Mouse (Mus musculus): ENCODE measurements around the gene Xdh. TPM values are rescaled to one million over a fixed set of nuclear protein-coding genes. Genes with fewer than 3 reads are reported as not detected.
"Not testable (repeated sequence)": the region's sequence is repeated elsewhere in the genome, so short reads cannot be mapped to it uniquely, and the experiment has no call there.

The Xdh gene
- polyA plus RNA-seq, 1 experiment from 2014 or later, result 0.14 TPM

DNA sequence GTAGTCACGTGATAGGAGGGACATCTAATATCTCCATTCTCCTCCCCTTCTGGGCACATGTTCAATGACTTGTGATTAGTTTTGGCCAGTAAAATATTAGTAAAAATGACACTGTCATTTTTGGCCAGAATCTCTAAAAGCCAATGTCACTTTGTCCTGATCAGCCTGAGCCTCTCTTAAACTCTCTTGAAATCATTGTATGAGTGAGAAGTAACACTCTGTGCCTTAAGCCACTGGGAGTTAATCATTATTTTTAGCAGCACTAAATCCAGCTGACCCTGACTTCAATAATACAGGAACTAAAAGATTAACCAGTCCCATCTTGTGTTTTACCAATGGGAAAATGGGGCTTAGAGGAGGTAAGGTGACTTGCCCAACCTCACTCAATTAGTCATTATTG is 102.6 kb downstream of the Xdh start:
- H3K27ac ChIP-seq (ENCODE audit: low read depth, low read length), result no peak overlapping the region
- no peaks in the 10 kb centered on the region for H3K4me1 ChIP-seq (ENCODE audit: control insufficient read depth, insufficient read depth, low read length)
- H3K9me3 ChIP-seq (replicated peaks; ENCODE audit: control insufficient read depth, low read length), result no peaks in the 10 kb centered on the region
- H3K36me3 ChIP-seq (ENCODE audit: control insufficient read depth, insufficient read depth, low read length), result no peaks in the 10 kb centered on the region
- H3K27me3 ChIP-seq (replicated peaks; ENCODE audit: control insufficient read depth, insufficient read depth, low read length), result no peaks in the 10 kb centered on the region
- H3K9ac ChIP-seq (ENCODE audit: low read length), result no peak overlapping the region
- ATAC-seq (no peak), DNase-seq (ENCODE audit: low spot score) (no peak)
- 93% methylated on average over 1 of the region's 1 CpGs for whole genome bisulfite sequencing
- no peak overlapping the region for H3K4me3 ChIP-seq (ENCODE audit: low read depth, low read length)
- no peak overlapping the region for H3K4me2 ChIP-seq (ENCODE audit: low read length)

DNA sequence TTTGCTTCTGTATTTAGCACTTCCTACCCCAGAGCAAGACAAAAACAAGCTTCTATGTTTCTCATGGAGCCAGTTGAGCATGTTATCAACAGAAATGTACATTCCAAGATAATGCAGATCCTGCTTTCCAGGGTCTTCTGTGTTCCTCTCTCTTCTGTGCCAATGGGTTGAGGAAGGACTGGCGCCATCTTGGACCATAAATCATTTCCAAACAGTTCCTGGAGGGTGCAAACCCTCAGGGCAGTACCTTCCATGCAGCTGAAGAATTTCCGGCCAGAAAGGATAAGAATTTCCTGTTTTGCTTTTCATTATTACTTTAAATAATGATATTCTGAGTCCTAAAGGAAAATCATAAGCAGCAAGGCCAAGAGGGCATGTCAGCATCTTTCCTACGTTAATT is 104.4 kb downstream of the Xdh start:
- 84% methylated on average over 3 of the region's 3 CpGs for WGBS

DNA sequence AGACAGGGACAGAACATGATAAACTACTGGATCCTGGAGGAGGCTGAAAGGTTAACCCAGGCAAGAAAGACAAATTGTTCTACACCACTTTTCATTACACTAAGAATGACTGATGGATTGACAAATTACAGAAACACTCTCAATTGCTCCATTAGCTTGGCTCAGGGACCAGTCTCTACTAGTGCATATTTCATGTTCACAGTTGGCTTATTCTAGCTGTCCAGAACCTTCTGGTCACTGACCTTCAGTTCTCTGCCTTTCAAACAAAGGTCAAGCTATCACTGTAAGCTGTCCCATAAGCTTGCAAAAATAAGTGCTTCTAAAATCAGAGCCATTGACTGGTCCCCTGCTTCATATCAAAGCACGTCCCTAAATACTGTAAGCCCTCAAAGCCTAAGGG is 107.0 kb downstream of the Xdh start:
- Histone ChIP-seq H3K27me3 (replicated peaks; ENCODE audit: control insufficient read depth, insufficient read depth, low read length) (no peaks in the 10 kb centered on the region), H3K9ac (ENCODE audit: low read length) (no peak overlapping the region), H3K4me2 (ENCODE audit: low read length) (no peak overlapping the region), H3K4me1 (ENCODE audit: control insufficient read depth, insufficient read depth, low read length) (no peaks in the 10 kb centered on the region), H3K4me3 (ENCODE audit: low read depth, low read length) (no peak overlapping the region), H3K9me3 (replicated peaks; ENCODE audit: control insufficient read depth, low read length) (no peaks in the 10 kb centered on the region), H3K27ac (ENCODE audit: low read depth, low read length) (no peak overlapping the region), H3K36me3 (ENCODE audit: control insufficient read depth, insufficient read depth, low read length) (no peaks in the 10 kb centered on the region)
- ATAC-seq (no peak), DNase-seq (ENCODE audit: low spot score) (no peak)
- 89% methylated on average over 1 of the region's 1 CpGs for WGBS

More for the DNA sequence above, 104.4 kb downstream of the Xdh start:
- no peak overlapping the region for H3K4me3 ChIP-seq (ENCODE audit: low read depth, low read length)
- DNase-seq (ENCODE audit: low spot score) (no peak), ATAC-seq (no peak)
- H3K4me1 ChIP-seq (ENCODE audit: control insufficient read depth, insufficient read depth, low read length), result no peaks in the 10 kb centered on the region
- H3K27ac ChIP-seq (ENCODE audit: low read depth, low read length), result no peak overlapping the region
- H3K9ac ChIP-seq (ENCODE audit: low read length), result no peak overlapping the region
- no peaks in the 10 kb centered on the region for H3K9me3 ChIP-seq (replicated peaks; ENCODE audit: control insufficient read depth, low read length)
- no peaks in the 10 kb centered on the region for H3K36me3 ChIP-seq (ENCODE audit: control insufficient read depth, insufficient read depth, low read length)
- no peak overlapping the region for H3K4me2 ChIP-seq (ENCODE audit: low read length)
- H3K27me3 ChIP-seq (replicated peaks; ENCODE audit: control insufficient read depth, insufficient read depth, low read length), result no peaks in the 10 kb centered on the region

DNA sequence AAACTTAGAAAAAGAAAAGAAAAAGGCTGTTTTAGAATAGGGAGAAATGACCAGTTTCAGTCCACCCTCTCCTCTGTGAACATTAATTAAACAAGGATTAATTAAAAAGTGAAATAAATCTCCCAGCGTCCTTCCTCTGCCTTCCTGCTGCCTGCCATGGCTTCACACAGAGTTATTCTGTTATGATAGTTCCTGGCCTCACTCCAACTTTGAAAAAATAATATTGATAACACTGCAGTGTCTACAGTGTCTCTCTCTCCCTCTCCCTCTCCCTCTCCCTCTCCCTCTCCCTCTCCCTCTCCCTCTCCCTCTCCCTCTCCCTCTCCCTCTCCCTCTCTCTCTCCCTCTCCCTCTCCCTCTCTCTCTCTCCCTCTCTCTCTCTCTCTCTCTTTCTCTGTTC is 110.1 kb downstream of the Xdh start:
- DNase-seq (ENCODE audit: low spot score), result peak; percentile 16
- H3K27me3 ChIP-seq (replicated peaks; ENCODE audit: control insufficient read depth, insufficient read depth, low read length), result not testable (repeated sequence)

DNA sequence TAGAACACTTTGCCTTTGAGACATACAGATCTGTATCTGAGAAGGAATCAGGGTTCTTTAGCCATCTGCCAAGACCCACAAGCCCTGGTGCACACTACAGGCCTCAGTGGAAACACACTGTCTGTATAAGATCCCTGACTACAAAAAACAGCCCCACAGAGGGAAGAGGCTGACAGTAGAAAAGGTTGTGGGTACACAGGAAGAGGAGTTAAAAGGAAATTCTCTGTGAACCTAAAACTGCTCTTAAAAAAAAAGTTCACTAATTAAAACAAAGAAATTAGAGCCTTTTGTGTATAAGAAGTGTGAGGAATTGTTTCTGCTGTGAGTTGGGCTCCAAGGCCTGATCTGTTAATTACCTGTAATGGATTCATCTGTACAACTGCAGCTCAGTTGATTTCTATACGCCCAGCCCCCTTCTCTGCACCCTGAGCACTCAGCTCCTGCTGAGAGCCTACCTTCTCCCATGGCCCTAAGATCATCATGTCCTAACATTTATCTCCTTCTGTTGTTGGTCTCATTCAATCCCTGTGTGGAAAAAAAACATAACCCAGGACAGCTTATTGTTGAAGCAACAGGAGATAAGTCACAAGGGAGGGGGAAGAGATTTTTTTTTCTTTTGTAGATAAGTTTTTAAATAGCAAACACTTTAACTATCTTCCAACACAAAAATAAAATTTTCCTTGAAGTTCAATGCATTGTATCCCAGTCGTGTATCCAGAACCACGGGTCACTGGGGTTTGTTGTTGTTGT is 110.7 kb downstream of the Xdh start:
- H3K4me1 ChIP-seq (ENCODE audit: control insufficient read depth, insufficient read depth, low read length), result no peaks in the 10 kb centered on the region
- no peak overlapping the region for H3K4me3 ChIP-seq (ENCODE audit: low read depth, low read length)
- no peak overlapping the region for H3K9ac ChIP-seq (ENCODE audit: low read length)
- no peak overlapping the region for H3K27ac ChIP-seq (ENCODE audit: low read depth, low read length)
- DNase-seq (ENCODE audit: low spot score) (no peak), ATAC-seq (no peak)
- no peak overlapping the region for H3K4me2 ChIP-seq (ENCODE audit: low read length)
- 40% methylated on average over 3 of the region's 3 CpGs for WGBS
- H3K9me3 ChIP-seq (replicated peaks; ENCODE audit: control insufficient read depth, low read length), result no peaks in the 10 kb centered on the region
- no peaks in the 10 kb centered on the region for H3K27me3 ChIP-seq (replicated peaks; ENCODE audit: control insufficient read depth, insufficient read depth, low read length)
- no peaks in the 10 kb centered on the region for H3K36me3 ChIP-seq (ENCODE audit: control insufficient read depth, insufficient read depth, low read length)

More for the DNA sequence above, 110.1 kb downstream of the Xdh start:
- not testable (repeated sequence) for H3K9me3 ChIP-seq (replicated peaks; ENCODE audit: control insufficient read depth, low read length); H3K4me1 ChIP-seq (ENCODE audit: control insufficient read depth, insufficient read depth, low read length); H3K4me2 ChIP-seq (ENCODE audit: low read length); H3K4me3 ChIP-seq (ENCODE audit: low read depth, low read length); H3K36me3 ChIP-seq (ENCODE audit: control insufficient read depth, insufficient read depth, low read length); H3K27ac ChIP-seq (ENCODE audit: low read depth, low read length); H3K9ac ChIP-seq (ENCODE audit: low read length); ATAC-seq
- WGBS, result 33% methylated on average over 1 of the region's 1 CpGs

DNA sequence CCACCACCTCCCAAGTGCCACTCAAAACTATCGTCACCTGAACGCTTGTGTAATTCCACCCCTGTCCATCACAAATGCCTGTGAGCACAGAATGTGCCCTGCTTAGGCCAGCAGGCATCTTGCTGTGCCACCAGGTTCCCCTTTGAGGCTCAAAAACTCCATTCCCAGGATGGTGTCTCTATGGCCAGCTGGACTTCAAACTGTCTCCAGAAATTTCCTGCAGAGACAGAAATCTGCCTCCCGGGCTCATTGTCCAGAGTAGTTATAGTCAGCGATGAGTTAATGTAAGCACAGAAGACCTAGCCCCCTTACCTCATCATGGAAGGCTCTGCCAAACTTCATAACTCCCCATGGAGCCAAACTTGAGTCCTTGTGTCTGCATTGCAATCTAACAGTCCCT is 112.8 kb downstream of the Xdh start:
- no peaks in the 10 kb centered on the region for H3K27me3 ChIP-seq (replicated peaks; ENCODE audit: control insufficient read depth, insufficient read depth, low read length)
- ATAC-seq, result no peak
- H3K36me3 ChIP-seq (ENCODE audit: control insufficient read depth, insufficient read depth, low read length), result no peaks in the 10 kb centered on the region
- H3K9ac ChIP-seq (ENCODE audit: low read length), result no peak overlapping the region
- H3K4me1 ChIP-seq (ENCODE audit: control insufficient read depth, insufficient read depth, low read length), result no peaks in the 10 kb centered on the region
- 93% methylated on average over 4 of the region's 4 CpGs for WGBS
- no peak overlapping the region for H3K4me3 ChIP-seq (ENCODE audit: low read depth, low read length)
- no peak for DNase-seq (ENCODE audit: low spot score)
- no peak overlapping the region for H3K27ac ChIP-seq (ENCODE audit: low read depth, low read length)
- H3K4me2 ChIP-seq (ENCODE audit: low read length), result no peak overlapping the region
- H3K9me3 ChIP-seq (replicated peaks; ENCODE audit: control insufficient read depth, low read length), result no peaks in the 10 kb centered on the region

DNA sequence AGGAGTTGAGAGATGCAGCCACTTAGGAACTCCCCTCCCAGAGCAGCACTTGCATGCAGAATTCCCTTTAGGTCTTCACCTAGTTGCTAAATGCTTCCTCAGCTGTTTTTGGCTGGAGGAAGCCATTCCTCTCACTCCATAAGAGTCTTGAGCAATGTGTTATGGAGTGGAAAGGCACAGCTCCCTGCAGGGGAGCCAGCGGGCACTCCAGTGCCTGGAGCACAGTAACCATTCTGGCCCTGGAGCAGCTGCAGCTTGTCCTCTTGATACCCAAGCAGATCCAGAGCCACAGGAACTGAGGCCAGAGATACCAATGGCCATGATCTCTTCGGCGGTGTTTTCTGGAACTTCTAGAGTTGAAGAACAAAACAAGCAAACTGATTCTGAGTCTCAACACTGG is 113.4 kb downstream of the Xdh start:
- no peak overlapping the region for H3K4me3 ChIP-seq (ENCODE audit: low read depth, low read length)
- no peaks in the 10 kb centered on the region for H3K27me3 ChIP-seq (replicated peaks; ENCODE audit: control insufficient read depth, insufficient read depth, low read length)
- no peak overlapping the region for H3K4me2 ChIP-seq (ENCODE audit: low read length)
- no peak overlapping the region for H3K27ac ChIP-seq (ENCODE audit: low read depth, low read length)
- no peaks in the 10 kb centered on the region for H3K9me3 ChIP-seq (replicated peaks; ENCODE audit: control insufficient read depth, low read length)
- no peaks in the 10 kb centered on the region for H3K4me1 ChIP-seq (ENCODE audit: control insufficient read depth, insufficient read depth, low read length)
- 96% methylated on average over 3 of the region's 3 CpGs for WGBS
- H3K9ac ChIP-seq (ENCODE audit: low read length), result no peak overlapping the region
- H3K36me3 ChIP-seq (ENCODE audit: control insufficient read depth, insufficient read depth, low read length), result no peaks in the 10 kb centered on the region
- DNase-seq (ENCODE audit: low spot score) (no peak), ATAC-seq (no peak)

Other genes starting within 250 kb of the Xdh start
- gene Galnt14, start 239.7 kb downstream of the Xdh start, polyA plus RNA-seq (2014; fragmentation: Nextera tagmentation; extraction: Ambion mirVana), result 7.1 and 9.4 TPM in 2 replicates
- gene Ehd3, start 146.1 kb downstream of the Xdh start, polyA plus RNA-seq (2014; fragmentation: Nextera tagmentation; extraction: Ambion mirVana), result 8.4 and 10.6 TPM in 2 replicates
- not detected in 2 replicates for gene Srd5a2, start 97.7 kb upstream of the Xdh start, polyA plus RNA-seq (2014; fragmentation: Nextera tagmentation; extraction: Ambion mirVana)

Data from forebrain, embryonic 14.5 days (tissue).